10 mouse cellular contexts compared by ENCODE assay signal in genomic region chr10:79783920-79784800, GRCm38 (mm10). TPM values are rescaled to one million over a fixed set of nuclear protein-coding genes. Genes with fewer than 3 reads are reported as not detected.
DNase-seq lines count a peak whose midpoint lies in the region; ATAC-seq lines count a peak whose summit lies in the region.
"Had no signal": no experiment of that assay in that cellular context is flagged by ENCODE, and none has a peak within 500 bp of the region (broad histone marks: within the 10 kb centered on the region; RNA-seq: fewer than 3 reads in every experiment).

No protein-coding gene starts in this region.

- no peak overlapping the region for H3K4me2 ChIP-seq in heart, embryonic 11.5 days
- H3K4me2 ChIP-seq: limb, embryonic 15.5 days; stomach, embryonic 15.5 days had no signal

- H3K9me3 ChIP-seq in heart, embryonic 11.5 days (replicated peaks; ENCODE audit: control insufficient read depth, low read length), result no peaks in the 10 kb centered on the region
- H3K9me3 ChIP-seq in limb, embryonic 10.5 days (replicated peaks), result no peaks in the 10 kb centered on the region
- H3K9me3 ChIP-seq: limb, embryonic 15.5 days; stomach, embryonic 15.5 days had no signal

- H3K27me3 ChIP-seq in heart, embryonic 11.5 days (ENCODE audit: control insufficient read depth, insufficient read depth, low read length), result peaks cover 34% of the 10 kb centered on the region
- peaks cover 55% of the 10 kb centered on the region for H3K27me3 ChIP-seq in limb, embryonic 10.5 days (ENCODE audit: low read depth, poor library complexity, severe bottlenecking)
- H3K27me3 ChIP-seq: stomach, embryonic 15.5 days had no signal

- no peak overlapping the region for H3K9ac ChIP-seq in heart, embryonic 11.5 days (ENCODE audit: low read depth, low read length)
- H3K9ac ChIP-seq: limb, embryonic 15.5 days; stomach, embryonic 15.5 days had no signal

- no peak for ATAC-seq in heart, embryonic 11.5 days (replicated peaks; ENCODE audit: insufficient number of reproducible peaks, low FRiP score, low TSS enrichment)

- no peak overlapping the region for H3K27ac ChIP-seq in heart, embryonic 11.5 days (ENCODE audit: low read depth, low read length)
- H3K27ac ChIP-seq in limb, embryonic 10.5 days, result no peak overlapping the region
- H3K27ac ChIP-seq: limb, embryonic 15.5 days; stomach, embryonic 15.5 days had no signal

- peak; percentile 53 for DNase-seq in heart, postnatal 4 days
- DNase-seq in urinary bladder, postnatal 14 days (ENCODE audit: low spot score), result peak; percentile 47
- no peak for DNase-seq in urinary bladder, postnatal 10 days (ENCODE audit: low spot score)
- peak; percentile 72 for DNase-seq in limb, embryonic 10.5 days (ENCODE audit: low spot score)
- DNase-seq in thymus, postnatal 4 days, result peak; percentile 87
- no peak for DNase-seq in right cerebral cortex, postnatal 25 days
- DNase-seq in left cerebral cortex, adult 18-20 months (ENCODE audit: low spot score in 2 of 2), result no peak

- peaks cover 14% of the 10 kb centered on the region; the same call in 1 of the 2 replicates for H3K4me1 ChIP-seq in heart, embryonic 11.5 days (ENCODE audit: control insufficient read depth, insufficient read depth, low read length)
- peaks cover 28% of the 10 kb centered on the region for H3K4me1 ChIP-seq in limb, embryonic 10.5 days

- H3K36me3 ChIP-seq in heart, embryonic 11.5 days (ENCODE audit: control insufficient read depth, insufficient read depth, low read length), result no peaks in the 10 kb centered on the region
- H3K36me3 ChIP-seq in limb, embryonic 10.5 days, result no peaks in the 10 kb centered on the region
- H3K36me3 ChIP-seq: limb, embryonic 15.5 days; stomach, embryonic 15.5 days had no signal

- H3K4me3 ChIP-seq in heart, embryonic 11.5 days (ENCODE audit: low read depth, low read length), result no peak overlapping the region
- no peak overlapping the region for H3K4me3 ChIP-seq in limb, embryonic 10.5 days
- H3K4me3 ChIP-seq: limb, embryonic 15.5 days; stomach, embryonic 15.5 days had no signal

- 36% methylated on average over 27 of the region's 27 CpGs for WGBS in heart, embryonic 11.5 days (ENCODE audit: insufficient replicate concordance)
- 42% methylated on average over 27 of the region's 27 CpGs for WGBS in limb, embryonic 10.5 days

RNA-seq across cellular contexts. Expression of gene Prss57, which starts 6.6 kb away (rescaled TPM):
- total RNA-seq in heart, postnatal 4 days (2021), result not detected
- polyA plus RNA-seq in heart, embryonic 11.5 days (2014; fragmentation: Nextera tagmentation; extraction: Ambion mirVana), result not detected in 2 replicates
- polyA plus RNA-seq in limb, embryonic 10.5 days (2016; fragmentation: Nextera tagmentation; extraction: Ambion mirVana), result 0.19 TPM in 1 of 2 replicates, not detected in the other
- under 1 TPM; 0.63 to 0.72 TPM for total RNA-seq in left cerebral cortex, adult 18-20 months (2021)

RNA-seq across cellular contexts. Expression of gene Fstl3, which starts 7.1 kb away (rescaled TPM):
- 10 to 100 TPM; 10.3 TPM for total RNA-seq in heart, postnatal 4 days (2021)
- 11.4 TPM in 2 replicates for polyA plus RNA-seq in heart, embryonic 11.5 days (2014; fragmentation: Nextera tagmentation; extraction: Ambion mirVana)
- 1.8 and 2.3 TPM in 2 replicates for polyA plus RNA-seq in limb, embryonic 10.5 days (2016; fragmentation: Nextera tagmentation; extraction: Ambion mirVana)
- 1 to 10 TPM; 2.7 to 3.2 TPM for total RNA-seq in left cerebral cortex, adult 18-20 months (2021)

RNA-seq across cellular contexts. Expression of gene Palm, which starts 9.2 kb away (rescaled TPM):
- total RNA-seq in heart, postnatal 4 days (2021), result 10 to 100 TPM; 78.5 to 88.6 TPM
- 66.6 and 70.1 TPM in 2 replicates for polyA plus RNA-seq in heart, embryonic 11.5 days (2014; fragmentation: Nextera tagmentation; extraction: Ambion mirVana)
- 121 and 126 TPM in 2 replicates for polyA plus RNA-seq in limb, embryonic 10.5 days (2016; fragmentation: Nextera tagmentation; extraction: Ambion mirVana)
- 100 to 1,000 TPM; 290 to 308 TPM for total RNA-seq in left cerebral cortex, adult 18-20 months (2021)

RNA-seq across cellular contexts. Expression of gene Rnf126, which starts 17.4 kb away (rescaled TPM):
- 10 to 100 TPM; 40.3 to 45.9 TPM for total RNA-seq in heart, postnatal 4 days (2021)
- polyA plus RNA-seq in heart, embryonic 11.5 days (2014; fragmentation: Nextera tagmentation; extraction: Ambion mirVana), result 63.1 and 69.0 TPM in 2 replicates
- polyA plus RNA-seq in limb, embryonic 10.5 days (2016; fragmentation: Nextera tagmentation; extraction: Ambion mirVana), result 141 and 151 TPM in 2 replicates
- total RNA-seq in left cerebral cortex, adult 18-20 months (2021), result 10 to 100 TPM; 86.7 to 98.4 TPM

RNA-seq across cellular contexts. Expression of gene Fgf22, which starts 29.3 kb away (rescaled TPM):
- total RNA-seq in heart, postnatal 4 days (2021), result not detected
- 0.26 TPM in 1 of 2 replicates, not detected in the other for polyA plus RNA-seq in heart, embryonic 11.5 days (2014; fragmentation: Nextera tagmentation; extraction: Ambion mirVana)
- 0.28 and 0.65 TPM in 2 replicates for polyA plus RNA-seq in limb, embryonic 10.5 days (2016; fragmentation: Nextera tagmentation; extraction: Ambion mirVana)
- 1 to 10 TPM; 4.3 to 5.6 TPM for total RNA-seq in left cerebral cortex, adult 18-20 months (2021)

Comparison
In these comparisons a context has a peak if more than half of its experiments do, and no peak if none do; other contexts are left out.
1. DNase-seq: peak in heart, postnatal 4 days (single experiment), urinary bladder, postnatal 14 days (single experiment), limb, embryonic 10.5 days (single experiment) and thymus, postnatal 4 days (single experiment); none in urinary bladder, postnatal 10 days (single experiment), right cerebral cortex, postnatal 25 days (single experiment) and left cerebral cortex, adult 18-20 months (0 of 2).